8 mouse cellular contexts compared by ENCODE assay signal in the genomic region with DNA sequence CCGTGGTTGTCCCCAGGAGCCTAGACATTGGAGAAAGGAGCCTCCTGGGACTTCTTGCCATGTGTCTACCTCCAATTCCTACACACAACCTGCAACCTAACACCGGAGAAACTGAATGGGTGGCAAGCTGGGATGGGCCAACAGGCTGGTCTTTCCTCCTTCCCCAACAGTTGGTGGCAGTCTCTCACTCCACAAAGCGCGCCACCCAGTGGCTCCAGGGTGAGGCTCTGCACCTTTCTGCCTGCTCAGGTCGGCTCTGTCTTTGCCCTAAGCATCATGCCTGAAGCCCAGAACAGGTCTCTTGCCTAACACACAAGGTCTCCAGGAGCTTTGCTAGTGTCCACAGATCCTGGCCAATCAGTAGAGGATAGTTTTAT.
DNase-seq lines count a peak whose midpoint lies in the region; ATAC-seq and TF ChIP-seq lines count a peak whose summit lies in the region.

No protein-coding gene starts in this region.

- peak; percentile 24 to 45 for DNase-seq in layer of hippocampus, postnatal 10 days (ENCODE audit: low spot score in 2 of 2)
- no peak for DNase-seq in layer of hippocampus, adult 9-10 months (ENCODE audit: low spot score)
- DNase-seq in brain, embryonic 14.5 days (ENCODE audit: low read depth) = peak; percentile 60
- peak; percentile 13 for DNase-seq in midbrain, embryonic 14.5 days
- no peak for DNase-seq in gastrocnemius, postnatal 4 days (ENCODE audit: low spot score in 2 of 2)
- no peak for DNase-seq in adrenal gland, postnatal 4 days (ENCODE audit: low spot score in 2 of 2)
- DNase-seq in frontal cortex, postnatal 14 days (ENCODE audit: low spot score in 2 of 2) = no peak

- peak overlapping the region; percentile 71 for H3K27ac ChIP-seq in forebrain, embryonic 16.5 days (ENCODE audit: low read length)
- peak overlapping the region; percentile 22; the same call in 1 of the 2 replicates for H3K27ac ChIP-seq in midbrain, embryonic 14.5 days (replicated peaks; ENCODE audit: low read depth, low read length)

- H3K36me3 ChIP-seq in forebrain, embryonic 16.5 days (ENCODE audit: control insufficient read depth, insufficient read depth) = no peaks in the 10 kb centered on the region
- no peaks in the 10 kb centered on the region for H3K36me3 ChIP-seq in midbrain, embryonic 14.5 days (ENCODE audit: control insufficient read depth, insufficient read depth, low read length)

- no peaks in the 10 kb centered on the region for H3K9me3 ChIP-seq in forebrain, embryonic 16.5 days (ENCODE audit: control insufficient read depth, low read length)
- H3K9me3 ChIP-seq in midbrain, embryonic 14.5 days (ENCODE audit: control insufficient read depth, low read length) = no peaks in the 10 kb centered on the region; the same call in 1 of the 2 replicates

- H3K9ac ChIP-seq in forebrain, embryonic 16.5 days (replicated peaks; ENCODE audit: low read depth, low read length) = no peak overlapping the region
- no peak overlapping the region for H3K9ac ChIP-seq in midbrain, embryonic 14.5 days (replicated peaks; ENCODE audit: low read length)

- no peaks in the 10 kb centered on the region for H3K27me3 ChIP-seq in forebrain, embryonic 16.5 days (replicated peaks; ENCODE audit: control insufficient read depth, insufficient read depth, low read length)
- no peaks in the 10 kb centered on the region; the same call in 1 of the 2 replicates for H3K27me3 ChIP-seq in midbrain, embryonic 14.5 days (ENCODE audit: control insufficient read depth, insufficient read depth, low read length)

- peaks cover 6% of the 10 kb centered on the region; the same call in 1 of the 2 replicates for H3K4me1 ChIP-seq in forebrain, embryonic 16.5 days (replicated peaks; ENCODE audit: control insufficient read depth, insufficient read depth, low read length)
- no peaks in the 10 kb centered on the region for H3K4me1 ChIP-seq in midbrain, embryonic 14.5 days (ENCODE audit: control insufficient read depth, insufficient read depth, low read length)

- TF ChIP-seq CTCF in brain, embryonic 14.5 days (IDR thresholded peaks at IDR 0.05; ENCODE audit: borderline replicate concordance, extremely low read depth, insufficient read depth, insufficient read length) = peak; percentile 34; the same call in 1 of the 2 replicates

- peak; percentile 8; the same call in 1 of the 2 replicates for ATAC-seq in forebrain, embryonic 16.5 days
- no peak for ATAC-seq in midbrain, embryonic 14.5 days (ENCODE audit: low FRiP score, low TSS enrichment)

- H3K4me3 ChIP-seq in forebrain, embryonic 16.5 days (replicated peaks; ENCODE audit: low read length) = no peak overlapping the region
- no peak overlapping the region for H3K4me3 ChIP-seq in midbrain, embryonic 14.5 days (replicated peaks; ENCODE audit: low read depth, low read length)

- 41% methylated on average over 5 of the region's 5 CpGs for WGBS in forebrain, embryonic 16.5 days
- WGBS in midbrain, embryonic 14.5 days = 45% methylated on average over 5 of the region's 5 CpGs

- no peak overlapping the region for H3K4me2 ChIP-seq in forebrain, embryonic 16.5 days (ENCODE audit: low read length)
- no peak overlapping the region for H3K4me2 ChIP-seq in midbrain, embryonic 14.5 days (ENCODE audit: low read length)

- no peak for TF ChIP-seq POLR2A in brain, embryonic 14.5 days (IDR thresholded peaks at IDR 0.05; ENCODE audit: borderline replicate concordance, extremely low read depth, insufficient read depth, insufficient read length, poor library complexity, severe bottlenecking)

Comparison
In these comparisons a context has a peak if more than half of its experiments do, and no peak if none do; other contexts are left out.
1. DNase-seq: peak in layer of hippocampus, postnatal 10 days (2 of 2), brain, embryonic 14.5 days (single experiment) and midbrain, embryonic 14.5 days (single experiment); none in layer of hippocampus, adult 9-10 months (single experiment), gastrocnemius, postnatal 4 days (0 of 2), adrenal gland, postnatal 4 days (0 of 2) and frontal cortex, postnatal 14 days (0 of 2).